Mouse (Mus musculus): Measurements from ENCODE around the gene Lingo1. TPM values are rescaled to one million over a fixed set of nuclear protein-coding genes. Genes with fewer than 3 reads are reported as not detected.
A peak's percentile ranks its signal among the peaks of the same experiment; 100 is the strongest.

Gene Lingo1
- polyA plus RNA-seq, 1 experiment from 2014 or later: 2.1 TPM

DNA sequence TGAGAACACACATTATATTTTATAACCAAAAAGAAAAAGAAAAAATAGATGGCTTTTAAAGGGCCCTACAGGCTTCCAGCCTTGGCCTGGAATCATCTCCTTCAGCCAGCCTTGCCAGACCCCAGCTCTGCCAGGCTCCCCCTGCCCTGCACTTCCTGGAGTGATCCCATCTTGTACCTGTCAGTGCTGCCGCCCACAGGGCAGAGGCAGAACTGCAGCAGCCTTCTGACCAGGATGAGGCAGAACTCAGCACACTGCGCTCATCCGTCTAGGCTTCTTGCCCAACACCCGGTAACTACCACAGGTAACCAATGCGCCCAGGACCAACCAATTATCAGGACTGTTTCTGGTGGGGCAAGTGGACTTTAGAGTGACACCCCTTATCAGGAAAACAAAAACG is 22.0 kb downstream of the Lingo1 start:
- H3K4me1 ChIP-seq: peaks cover 29% of the 10 kb centered on the region
- DNase-seq (ENCODE audit: low spot score): peak; percentile 65
- no peaks in the 10 kb centered on the region for H3K9me3 ChIP-seq
- 43% methylated on average over 6 of the region's 6 CpGs for WGBS
- H3K27ac ChIP-seq (replicated peaks): no peak overlapping the region
- 0 out of 2 replicates have a peak, but pooled peaks cover 3% of the 10 kb centered on the region for H3K27me3 ChIP-seq (replicated peaks; ENCODE audit: low read depth, poor library complexity, severe bottlenecking)
- no peaks in the 10 kb centered on the region for H3K36me3 ChIP-seq (replicated peaks)
- no peak overlapping the region for H3K4me3 ChIP-seq

DNA sequence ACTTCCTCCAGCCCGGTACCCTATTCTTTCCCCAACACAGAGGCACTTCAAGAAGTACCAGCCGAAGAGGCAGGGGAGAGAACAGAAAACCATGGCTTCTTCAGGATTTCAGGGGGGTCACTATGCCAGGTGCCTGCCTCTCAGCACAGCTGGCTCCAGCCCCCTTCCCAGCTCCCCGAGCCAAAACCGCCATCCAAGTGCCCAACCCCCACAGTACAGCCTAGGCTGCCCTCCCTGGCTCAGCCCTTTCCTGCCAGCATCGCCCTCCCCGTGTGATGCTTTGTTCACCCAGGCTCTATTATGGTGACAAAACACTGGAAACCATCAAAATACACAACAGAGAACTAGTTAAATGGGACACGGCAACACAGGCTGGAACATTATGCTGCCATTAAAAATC is 22.6 kb downstream of the Lingo1 start:
- 77% methylated on average over 7 of the region's 7 CpGs for WGBS
- DNase-seq (ENCODE audit: low spot score): no peak
- H3K27me3 ChIP-seq (replicated peaks; ENCODE audit: low read depth, poor library complexity, severe bottlenecking): 0 out of 2 replicates have a peak, but pooled peaks cover 3% of the 10 kb centered on the region
- no peak overlapping the region for H3K4me3 ChIP-seq
- H3K36me3 ChIP-seq (replicated peaks): no peaks in the 10 kb centered on the region
- H3K27ac ChIP-seq (replicated peaks): no peak overlapping the region
- H3K9me3 ChIP-seq: no peaks in the 10 kb centered on the region
- H3K4me1 ChIP-seq: peaks cover 32% of the 10 kb centered on the region

DNA sequence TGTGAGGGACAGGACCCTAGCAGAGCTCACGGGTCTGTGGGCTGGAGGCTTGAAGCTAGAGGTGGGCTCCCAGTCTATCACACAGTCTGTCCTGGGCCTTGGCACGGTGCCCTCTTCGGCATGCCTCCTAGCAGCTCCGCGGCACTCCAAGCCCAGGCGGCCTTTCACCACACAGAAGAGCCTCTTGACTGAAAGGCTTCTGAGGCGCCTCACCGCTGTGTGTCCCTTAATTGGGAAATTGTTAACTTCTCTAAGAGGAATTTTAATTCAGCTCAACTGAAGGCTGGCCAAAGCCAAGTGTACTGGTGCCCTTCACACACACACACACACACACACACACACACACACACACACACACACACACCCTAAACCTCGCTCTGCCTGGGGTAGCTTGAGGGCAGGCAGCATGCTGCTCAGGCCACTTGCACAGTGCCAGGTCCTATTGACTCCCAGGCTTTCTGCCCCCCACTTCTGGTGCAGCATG is 28.6 kb downstream of the Lingo1 start:
- Histone ChIP-seq H3K27me3 (replicated peaks; ENCODE audit: low read depth, poor library complexity, severe bottlenecking) (no peaks in the 10 kb centered on the region), H3K4me3 (no peak overlapping the region), H3K4me1 (peaks cover 35% of the 10 kb centered on the region), H3K36me3 (replicated peaks) (no peaks in the 10 kb centered on the region), H3K9me3 (no peaks in the 10 kb centered on the region), H3K27ac (replicated peaks) (no peak overlapping the region; the same call in 1 of the 2 replicates)
- 75% methylated on average over 9 of the region's 9 CpGs for WGBS
- no peak for DNase-seq (ENCODE audit: low spot score)

DNA sequence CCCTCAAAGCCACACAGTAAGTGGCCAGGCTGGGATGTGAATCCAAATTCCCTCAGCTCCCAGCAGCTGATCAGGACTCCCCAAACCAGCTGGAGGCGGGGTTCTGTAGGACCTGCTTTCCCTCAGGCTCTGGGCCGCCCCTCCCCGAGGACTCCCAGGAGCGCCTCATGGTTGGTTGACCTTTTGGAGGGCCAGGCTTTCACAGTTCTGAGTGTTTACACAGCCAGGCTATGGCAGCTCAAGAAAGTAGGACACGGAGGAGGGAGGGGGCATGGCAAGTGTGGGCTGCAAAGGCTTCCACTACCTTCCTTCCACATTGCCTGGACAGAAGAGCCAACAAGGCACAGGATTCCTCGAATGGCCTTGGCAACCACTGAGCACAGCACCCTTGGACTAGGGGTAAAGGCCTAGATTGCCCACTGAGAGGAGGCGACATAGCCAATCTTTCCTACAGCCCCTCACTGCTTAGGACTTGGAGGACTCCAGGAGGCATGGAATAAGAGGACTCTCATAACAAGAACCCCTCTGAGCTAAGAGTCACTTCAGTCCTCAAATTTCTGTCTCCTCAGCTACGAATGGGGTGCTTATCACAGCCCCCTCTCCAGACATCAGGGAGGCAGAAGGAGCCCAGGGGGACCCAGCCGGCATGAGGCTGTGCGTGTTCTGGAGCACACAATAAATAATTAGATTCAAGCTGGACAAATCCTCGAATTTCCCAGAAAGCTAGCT is 29.5 kb downstream of the Lingo1 start:
- Histone ChIP-seq H3K4me3 (no peak overlapping the region), H3K9me3 (no peaks in the 10 kb centered on the region), H3K27ac (replicated peaks) (no peak overlapping the region), H3K27me3 (replicated peaks; ENCODE audit: low read depth, poor library complexity, severe bottlenecking) (no peaks in the 10 kb centered on the region), H3K36me3 (replicated peaks) (no peaks in the 10 kb centered on the region), H3K4me1 (peaks cover 35% of the 10 kb centered on the region)
- whole genome bisulfite sequencing: 67% methylated on average over 11 of the region's 11 CpGs
- DNase-seq (ENCODE audit: low spot score): peak; percentile 27

DNA sequence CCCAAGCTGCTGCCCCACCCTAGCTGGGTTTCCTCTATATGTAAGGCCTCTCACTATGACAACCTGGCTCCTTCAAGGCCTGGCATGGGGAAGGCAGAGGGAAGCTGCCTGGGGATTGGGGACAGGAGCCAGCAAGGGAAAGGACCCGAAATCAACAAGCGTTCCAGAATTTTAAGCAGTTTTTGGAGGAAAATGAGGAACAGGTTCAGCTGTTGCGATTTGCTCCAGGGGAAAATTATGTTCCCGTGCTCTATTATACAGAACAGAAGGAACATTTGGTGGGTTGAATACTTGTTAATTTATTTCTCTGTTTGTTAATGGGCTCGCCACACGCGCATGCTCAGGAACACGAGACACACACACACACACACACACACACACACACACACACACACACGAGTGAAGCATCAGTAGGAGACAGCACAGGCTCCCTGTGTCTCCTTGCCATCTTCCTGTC is 34.1 kb downstream of the Lingo1 start:
- 84% methylated on average over 9 of the region's 9 CpGs for WGBS
- peaks cover 28% of the 10 kb centered on the region for H3K4me1 ChIP-seq
- H3K4me3 ChIP-seq: no peak overlapping the region

DNA sequence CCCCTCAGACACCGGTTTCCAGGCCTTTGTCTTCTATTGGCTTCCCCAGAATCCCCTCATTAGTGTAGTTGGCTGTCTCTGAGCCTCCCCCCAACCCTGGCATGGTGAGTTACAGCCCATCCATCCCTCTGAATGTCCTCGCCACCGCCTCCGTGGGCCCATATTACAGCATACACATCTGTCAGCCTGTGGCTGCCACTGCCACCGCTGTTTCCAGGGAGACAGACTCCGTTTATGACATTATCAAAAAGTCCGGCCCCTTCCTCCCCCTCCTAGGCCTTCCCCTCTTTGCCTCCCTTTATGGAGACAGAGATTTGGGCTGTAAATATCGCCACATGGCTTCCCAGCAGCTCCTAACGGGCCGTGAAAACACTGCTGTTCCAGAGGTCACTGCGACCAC is 38.5 kb downstream of the Lingo1 start:
- H3K27ac ChIP-seq (replicated peaks): no peak overlapping the region

More for the DNA sequence above, 34.1 kb downstream of the Lingo1 start:
- Histone ChIP-seq H3K27me3 (replicated peaks; ENCODE audit: low read depth, poor library complexity, severe bottlenecking) (peaks cover 6% of the 10 kb centered on the region; the same call in 1 of the 2 replicates), H3K36me3 (replicated peaks) (no peaks in the 10 kb centered on the region), H3K27ac (replicated peaks) (no peak overlapping the region), H3K9me3 (no peaks in the 10 kb centered on the region)
- DNase-seq (ENCODE audit: low spot score): no peak

DNA sequence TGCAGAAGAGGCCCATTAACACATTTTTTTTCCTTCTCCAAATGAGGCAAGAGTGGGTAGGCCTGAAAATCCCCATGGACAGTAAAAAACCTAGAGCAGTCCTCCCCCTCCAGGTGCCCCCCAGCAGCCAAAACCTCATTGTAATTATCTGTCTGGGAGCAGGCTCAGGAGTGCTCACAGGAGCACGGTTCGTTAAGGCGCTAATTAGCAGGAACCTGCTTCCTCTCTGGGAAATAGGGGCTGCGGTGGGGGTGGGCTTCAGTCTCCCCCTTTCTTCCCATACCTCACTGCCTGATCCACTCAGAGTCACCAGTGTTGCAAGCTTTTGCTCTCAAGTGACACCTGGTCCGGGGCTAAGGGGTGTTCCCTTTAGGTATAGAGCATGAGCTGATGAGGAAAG is 41.1 kb downstream of the Lingo1 start:
- no peak overlapping the region for H3K27ac ChIP-seq (replicated peaks)
- no peaks in the 10 kb centered on the region for H3K9me3 ChIP-seq
- H3K4me3 ChIP-seq: no peak overlapping the region
- WGBS: 86% methylated on average over 5 of the region's 5 CpGs
- H3K27me3 ChIP-seq (replicated peaks; ENCODE audit: low read depth, poor library complexity, severe bottlenecking): peaks cover 6% of the 10 kb centered on the region; the same call in 1 of the 2 replicates
- no peaks in the 10 kb centered on the region for H3K36me3 ChIP-seq (replicated peaks)
- DNase-seq (ENCODE audit: low spot score): no peak
- peaks cover 10% of the 10 kb centered on the region for H3K4me1 ChIP-seq

More for the DNA sequence above, 38.5 kb downstream of the Lingo1 start:
- no peak overlapping the region for H3K4me3 ChIP-seq
- DNase-seq (ENCODE audit: low spot score): no peak
- no peaks in the 10 kb centered on the region for H3K9me3 ChIP-seq
- peaks cover 16% of the 10 kb centered on the region for H3K4me1 ChIP-seq
- H3K27me3 ChIP-seq (replicated peaks; ENCODE audit: low read depth, poor library complexity, severe bottlenecking): peaks cover 6% of the 10 kb centered on the region; the same call in 1 of the 2 replicates
- no peaks in the 10 kb centered on the region for H3K36me3 ChIP-seq (replicated peaks)
- WGBS: 56% methylated on average over 11 of the region's 11 CpGs

DNA sequence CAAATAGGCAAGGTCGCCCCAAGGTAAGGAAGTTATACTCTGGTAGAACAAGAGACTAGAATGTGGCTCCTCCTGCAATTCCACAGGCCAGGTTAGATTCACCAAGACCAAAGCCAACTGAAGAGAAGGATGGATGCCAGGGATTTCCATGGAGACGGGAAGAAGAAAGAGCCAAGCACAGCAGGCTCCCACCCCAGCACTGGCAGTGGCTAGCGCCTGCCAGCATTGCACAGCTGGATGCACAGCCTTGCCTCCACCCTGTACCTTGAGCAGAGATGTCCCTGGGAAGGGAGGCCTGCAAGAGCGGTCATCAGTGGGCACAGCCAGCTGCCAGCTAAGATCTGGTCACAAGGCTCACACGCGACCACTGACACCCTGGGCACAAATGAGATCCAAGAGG is 42.9 kb downstream of the Lingo1 start:
- H3K27me3 ChIP-seq (replicated peaks; ENCODE audit: low read depth, poor library complexity, severe bottlenecking): peaks cover 6% of the 10 kb centered on the region; the same call in 1 of the 2 replicates
- no peak for DNase-seq (ENCODE audit: low spot score)
- H3K27ac ChIP-seq (replicated peaks): no peak overlapping the region
- H3K4me3 ChIP-seq: no peak overlapping the region
- no peaks in the 10 kb centered on the region for H3K36me3 ChIP-seq (replicated peaks)
- H3K4me1 ChIP-seq: peaks cover 9% of the 10 kb centered on the region
- WGBS: 72% methylated on average over 6 of the region's 6 CpGs
- no peaks in the 10 kb centered on the region for H3K9me3 ChIP-seq

DNA sequence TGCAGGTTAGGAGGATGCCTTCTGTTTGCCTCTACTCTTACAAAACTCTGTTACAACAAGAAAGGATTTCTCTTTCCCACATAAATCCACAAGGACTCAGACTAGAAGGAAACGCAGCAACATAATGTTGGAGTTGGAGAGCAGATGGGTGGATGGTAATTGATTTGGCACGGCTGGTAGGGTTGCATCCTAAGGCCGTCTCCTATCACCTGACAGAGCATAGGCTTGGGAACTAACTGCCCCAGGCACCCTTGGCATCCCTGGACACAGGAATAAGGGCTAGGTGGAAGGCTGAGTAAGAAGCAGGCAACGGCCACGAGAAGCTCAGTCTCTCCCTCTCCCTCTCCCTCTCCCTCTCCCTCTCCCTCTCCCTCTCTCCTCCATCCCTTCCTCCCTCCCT is 48.2 kb downstream of the Lingo1 start:
- Histone ChIP-seq H3K4me3 (no peak overlapping the region), H3K27me3 (replicated peaks; ENCODE audit: low read depth, poor library complexity, severe bottlenecking) (no peaks in the 10 kb centered on the region; the same call in 1 of the 2 replicates), H3K9me3 (no peaks in the 10 kb centered on the region), H3K36me3 (replicated peaks) (no peaks in the 10 kb centered on the region), H3K4me1 (peaks cover 4% of the 10 kb centered on the region), H3K27ac (replicated peaks) (no peak overlapping the region)
- no peak for DNase-seq (ENCODE audit: low spot score)
- WGBS: 61% methylated on average over 5 of the region's 5 CpGs

DNA sequence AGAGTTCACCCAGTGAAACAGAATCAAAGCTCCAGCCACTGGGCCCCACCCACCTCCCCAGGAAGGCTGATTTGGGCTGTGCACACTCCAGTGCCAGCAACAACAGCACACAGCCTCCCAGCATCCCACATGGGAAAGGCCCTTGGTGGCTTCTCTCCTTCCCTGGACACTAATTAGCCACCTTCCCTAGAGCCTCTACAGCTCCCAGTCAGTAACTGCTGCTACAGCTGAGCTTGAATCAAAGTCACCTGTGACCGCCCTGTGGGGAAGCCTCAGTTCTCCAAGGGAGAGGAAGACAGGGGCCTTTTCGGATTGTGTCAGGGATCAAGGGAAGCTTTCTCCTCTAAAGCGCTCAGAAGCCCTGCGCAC is 49.4 kb downstream of the Lingo1 start:
- H3K9me3 ChIP-seq: no peaks in the 10 kb centered on the region
- peaks cover 4% of the 10 kb centered on the region for H3K4me1 ChIP-seq
- no peaks in the 10 kb centered on the region; the same call in 1 of the 2 replicates for H3K27me3 ChIP-seq (replicated peaks; ENCODE audit: low read depth, poor library complexity, severe bottlenecking)
- H3K36me3 ChIP-seq (replicated peaks): no peaks in the 10 kb centered on the region
- no peak overlapping the region for H3K27ac ChIP-seq (replicated peaks)
- H3K4me3 ChIP-seq: no peak overlapping the region
- 55% methylated on average over 4 of the region's 4 CpGs for WGBS
- no peak for DNase-seq (ENCODE audit: low spot score)

DNA sequence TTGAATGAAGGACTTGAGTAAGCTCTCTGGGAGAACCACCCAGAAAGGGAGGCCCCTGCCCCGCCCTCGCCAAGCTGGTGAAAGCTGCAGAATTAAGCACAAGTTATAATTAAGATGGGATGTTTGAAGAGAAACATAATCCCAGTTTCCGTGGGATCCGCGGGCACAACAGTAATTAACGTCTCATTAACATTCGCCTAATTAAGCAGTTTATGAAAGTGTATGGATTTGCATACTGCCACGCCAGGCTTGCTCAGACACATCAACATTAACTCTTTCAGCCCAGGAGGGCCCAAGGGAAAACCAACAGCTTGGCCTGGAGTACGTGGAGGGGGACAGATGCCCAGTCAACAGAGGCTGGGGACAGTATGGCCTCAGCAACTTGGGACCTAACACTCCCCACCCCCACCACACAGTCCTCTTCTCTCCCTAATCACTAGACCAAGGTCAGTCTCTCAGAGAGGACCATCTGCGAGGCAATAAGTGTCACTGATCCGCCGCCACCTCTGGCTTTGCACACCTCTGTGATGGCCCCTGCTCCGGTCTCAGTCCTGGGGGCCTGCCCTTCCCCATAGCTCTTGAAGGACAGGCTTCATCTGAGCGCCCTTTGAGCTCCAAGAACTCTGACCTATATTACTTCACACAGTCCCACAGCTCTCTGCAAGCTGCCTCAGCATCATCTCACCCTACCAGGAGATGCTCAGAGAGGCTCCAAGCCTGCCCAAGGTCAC is 49.9 kb downstream of the Lingo1 start:
- no peak for DNase-seq (ENCODE audit: low spot score)
- 72% methylated on average over 14 of the region's 14 CpGs for WGBS
- H3K9me3 ChIP-seq: no peaks in the 10 kb centered on the region
- H3K4me3 ChIP-seq: no peak overlapping the region
- no peaks in the 10 kb centered on the region for H3K36me3 ChIP-seq (replicated peaks)
- no peaks in the 10 kb centered on the region; the same call in 1 of the 2 replicates for H3K27me3 ChIP-seq (replicated peaks; ENCODE audit: low read depth, poor library complexity, severe bottlenecking)
- H3K4me1 ChIP-seq: peaks cover 4% of the 10 kb centered on the region
- no peak overlapping the region for H3K27ac ChIP-seq (replicated peaks)

DNA sequence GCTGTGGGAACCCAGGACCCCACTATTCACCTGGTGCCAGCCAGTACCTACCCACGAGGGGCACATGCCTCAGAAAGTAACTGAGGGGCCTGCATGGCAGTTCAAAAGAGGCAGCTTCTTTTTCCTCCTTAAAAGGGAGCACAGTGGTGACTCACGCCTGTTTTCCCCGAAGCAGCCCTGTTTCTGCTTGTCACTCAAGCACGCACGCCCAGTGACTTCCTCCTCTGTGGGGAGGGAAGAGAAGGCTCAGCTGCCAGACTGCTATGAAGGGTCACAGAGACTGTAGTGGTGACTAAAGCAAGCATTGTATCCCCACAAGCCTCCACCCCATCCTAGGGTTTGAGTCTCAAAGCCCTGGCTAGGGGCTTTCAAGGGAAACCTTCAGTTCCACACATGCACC is 51.9 kb downstream of the Lingo1 start:
- no peaks in the 10 kb centered on the region; the same call in 1 of the 2 replicates for H3K27me3 ChIP-seq (replicated peaks; ENCODE audit: low read depth, poor library complexity, severe bottlenecking)
- H3K36me3 ChIP-seq (replicated peaks): no peaks in the 10 kb centered on the region
- no peak overlapping the region for H3K4me3 ChIP-seq
- H3K9me3 ChIP-seq: no peaks in the 10 kb centered on the region
- WGBS: 47% methylated on average over 5 of the region's 5 CpGs
- no peak overlapping the region for H3K27ac ChIP-seq (replicated peaks)
- peaks cover 4% of the 10 kb centered on the region for H3K4me1 ChIP-seq
- no peak for DNase-seq (ENCODE audit: low spot score)

All from embryonic facial prominence, embryonic 10.5 days (tissue).